Comparison of ENCODE assay signal across 22 mouse cellular contexts in genomic region chr7:139843140-139843539, GRCm38 (mm10). TPM values are rescaled to one million over a fixed set of nuclear protein-coding genes. Genes with fewer than 3 reads are reported as not detected.
DNase-seq lines count a peak whose midpoint lies in the region; ATAC-seq and TF ChIP-seq lines count a peak whose summit lies in the region.
"Had no signal": no experiment of that assay in that cellular context is flagged by ENCODE, and none has a peak within 500 bp of the region (broad histone marks: within the 10 kb centered on the region; RNA-seq: fewer than 3 reads in every experiment).

No protein-coding gene starts in this region.

- peak; percentile 48 for TF ChIP-seq CTCF in forebrain, postnatal 0 days (IDR thresholded peaks at IDR 0.05; ENCODE audit: low read depth)
- TF ChIP-seq CTCF in layer of hippocampus, adult 2 months (conservative IDR thresholded peaks at IDR 0.05): peak; percentile 40
- TF ChIP-seq CTCF in testis, adult 2 months (IDR thresholded peaks at IDR 0.05; ENCODE audit: control insufficient read depth, insufficient read depth, insufficient replicate concordance, low read depth, low read length): 0 out of 2 replicates have a peak, but pooled peaks have one; percentile 10

- no peaks in the 10 kb centered on the region for H3K4me1 ChIP-seq in forebrain, postnatal 0 days (ENCODE audit: insufficient read depth)
- no peaks in the 10 kb centered on the region for H3K4me1 ChIP-seq in forebrain, embryonic 12.5 days
- H3K4me1 ChIP-seq in testis, adult 2 months (ENCODE audit: control insufficient read depth, insufficient read depth, low read length): 0 out of 2 replicates have a peak, but pooled peaks cover 2% of the 10 kb centered on the region
- H3K4me1 ChIP-seq in embryonic facial prominence, embryonic 10.5 days: peaks cover 4% of the 10 kb centered on the region
- H3K4me1 ChIP-seq: embryonic facial prominence, embryonic 15.5 days; megakaryocyte, embryonic 14.5 days; neural tube, embryonic 13.5 days had no signal

- no peaks in the 10 kb centered on the region for H3K36me3 ChIP-seq in forebrain, postnatal 0 days (ENCODE audit: insufficient read depth)
- no peaks in the 10 kb centered on the region for H3K36me3 ChIP-seq in forebrain, embryonic 12.5 days (replicated peaks)
- H3K36me3 ChIP-seq in testis, adult 2 months (ENCODE audit: control insufficient read depth, insufficient read depth, low read length): no peaks in the 10 kb centered on the region
- no peaks in the 10 kb centered on the region for H3K36me3 ChIP-seq in embryonic facial prominence, embryonic 10.5 days (replicated peaks)
- H3K36me3 ChIP-seq: embryonic facial prominence, embryonic 15.5 days had no signal

- no peak overlapping the region for H3K9ac ChIP-seq in forebrain, postnatal 0 days
- no peak overlapping the region for H3K9ac ChIP-seq in forebrain, embryonic 12.5 days
- H3K9ac ChIP-seq: embryonic facial prominence, embryonic 15.5 days; liver, embryonic 14.5 days; neural tube, embryonic 13.5 days had no signal

- H3K27ac ChIP-seq in forebrain, postnatal 0 days (ENCODE audit: low read depth, low read length): no peak overlapping the region
- H3K27ac ChIP-seq in forebrain, embryonic 12.5 days: no peak overlapping the region
- no peak overlapping the region for H3K27ac ChIP-seq in layer of hippocampus, adult 2 months
- no peak overlapping the region for H3K27ac ChIP-seq in testis, adult 2 months (ENCODE audit: control insufficient read depth, insufficient read depth, low read depth, low read length)
- H3K27ac ChIP-seq in embryonic facial prominence, embryonic 10.5 days (replicated peaks): no peak overlapping the region
- H3K27ac ChIP-seq: embryonic facial prominence, embryonic 15.5 days; heart, adult 2 months; liver, embryonic 14.5 days; neural tube, embryonic 13.5 days had no signal

- no peak overlapping the region for H3K4me3 ChIP-seq in forebrain, postnatal 0 days (ENCODE audit: low read depth, low read length)
- no peak overlapping the region for H3K4me3 ChIP-seq in forebrain, embryonic 12.5 days (replicated peaks)
- no peak overlapping the region for H3K4me3 ChIP-seq in layer of hippocampus, adult 2 months
- no peak overlapping the region for H3K4me3 ChIP-seq in testis, adult 2 months (ENCODE audit: control insufficient read depth, low read depth, low read length)
- no peak overlapping the region for H3K4me3 ChIP-seq in embryonic facial prominence, embryonic 10.5 days
- H3K4me3 ChIP-seq: embryonic facial prominence, embryonic 15.5 days; heart, adult 2 months; megakaryocyte, embryonic 14.5 days; neural tube, embryonic 13.5 days had no signal

- ATAC-seq in forebrain, postnatal 0 days: peak; percentile 66
- ATAC-seq in forebrain, embryonic 12.5 days (ENCODE audit: low FRiP score): no peak
- ATAC-seq: inflammation-experienced regulatory T-cells, adult 6 months had no signal

- no peaks in the 10 kb centered on the region for H3K27me3 ChIP-seq in forebrain, postnatal 0 days (ENCODE audit: insufficient read depth, low read length)
- H3K27me3 ChIP-seq in forebrain, embryonic 12.5 days: no peaks in the 10 kb centered on the region
- H3K27me3 ChIP-seq in testis, adult 2 months (ENCODE audit: control insufficient read depth, insufficient read depth, low read length): no peaks in the 10 kb centered on the region
- no peaks in the 10 kb centered on the region for H3K27me3 ChIP-seq in embryonic facial prominence, embryonic 10.5 days (replicated peaks; ENCODE audit: low read depth, poor library complexity, severe bottlenecking)
- H3K27me3 ChIP-seq: CH12.LX; embryonic facial prominence, embryonic 15.5 days; neural tube, embryonic 13.5 days had no signal

- no peak overlapping the region for H3K4me2 ChIP-seq in forebrain, postnatal 0 days (ENCODE audit: low read depth)
- H3K4me2 ChIP-seq in forebrain, embryonic 12.5 days: no peak overlapping the region
- H3K4me2 ChIP-seq: embryonic facial prominence, embryonic 15.5 days; neural tube, embryonic 13.5 days had no signal

- 50% methylated on average over 5 of the region's 5 CpGs for WGBS in forebrain, postnatal 0 days
- 59% methylated on average over 5 of the region's 5 CpGs for WGBS in forebrain, embryonic 12.5 days
- 55% methylated on average over 5 of the region's 5 CpGs for WGBS in embryonic facial prominence, embryonic 10.5 days

- TF ChIP-seq POLR2A in testis, adult 2 months (IDR thresholded peaks at IDR 0.05; ENCODE audit: control insufficient read depth, low read depth, low read length): no peak

- no peaks in the 10 kb centered on the region for H3K9me3 ChIP-seq in forebrain, postnatal 0 days (ENCODE audit: low read length)
- no peaks in the 10 kb centered on the region for H3K9me3 ChIP-seq in forebrain, embryonic 12.5 days
- H3K9me3 ChIP-seq in embryonic facial prominence, embryonic 10.5 days: no peaks in the 10 kb centered on the region
- H3K9me3 ChIP-seq: embryonic facial prominence, embryonic 15.5 days had no signal

- DNase-seq in forebrain, postnatal 0 days: no peak
- DNase-seq in layer of hippocampus, adult 2 months (ENCODE audit: low spot score in 2 of 2): no peak
- DNase-seq in layer of hippocampus, postnatal 25 days (ENCODE audit: extremely low spot score in 1 of 2, low spot score in 1 of 2): no peak
- no peak for DNase-seq in testis, postnatal 10 days (ENCODE audit: low spot score)
- DNase-seq in embryonic facial prominence, embryonic 10.5 days (ENCODE audit: low spot score): no peak
- DNase-seq: gastrocnemius, postnatal 25 days; heart, postnatal 36 days; layer of hippocampus, postnatal 36 days; right cerebral cortex, postnatal 14 days; spleen, adult 18-20 months; thymus, adult 18-20 months; thymus, postnatal 4 days had no signal

RNA-seq across cellular contexts. Expression of gene Adgra1, which starts 9.2 kb away (rescaled TPM):
- 12.2 and 17.1 TPM in 2 replicates for total RNA-seq in forebrain, postnatal 0 days (2014; rRNA removed)
- polyA plus RNA-seq in forebrain, postnatal 0 days (2015; fragmentation: Nextera tagmentation; extraction: Ambion mirVana): 18.0 and 39.3 TPM in 2 replicates
- 5.8 and 7.6 TPM in 2 replicates for polyA plus RNA-seq in forebrain, embryonic 12.5 days (2016; fragmentation: Nextera tagmentation; extraction: Ambion mirVana)
- total RNA-seq in layer of hippocampus, adult 2 months (2021): 10 to 100 TPM; 45.8 to 48.8 TPM
- 10 to 100 TPM; 52.4 to 54.7 TPM for total RNA-seq in layer of hippocampus, postnatal 25 days (2021)
- 0.43 and 0.48 TPM in 2 replicates for polyA plus RNA-seq in testis, adult 2 months (2012; rRNA removed)
- polyA plus RNA-seq in embryonic facial prominence, embryonic 10.5 days (2016; fragmentation: Nextera tagmentation; extraction: Ambion mirVana): 1.00 and 2.5 TPM in 2 replicates
- total RNA-seq: CH12.LX; heart, postnatal 36 days had no signal
- polyA plus RNA-seq: inflammation-experienced regulatory T-cells, adult 6 months; liver, embryonic 14.5 days; lung, embryonic 16.5 days had no signal

RNA-seq across cellular contexts. Expression of gene Kndc1, which starts 51.4 kb away (rescaled TPM):
- total RNA-seq in forebrain, postnatal 0 days (2014; rRNA removed): 28.9 and 48.4 TPM in 2 replicates
- polyA plus RNA-seq in forebrain, postnatal 0 days (2015; fragmentation: Nextera tagmentation; extraction: Ambion mirVana): 7.1 and 10.0 TPM in 2 replicates
- 1.2 and 1.3 TPM in 2 replicates for polyA plus RNA-seq in forebrain, embryonic 12.5 days (2016; fragmentation: Nextera tagmentation; extraction: Ambion mirVana)
- total RNA-seq in layer of hippocampus, adult 2 months (2021): 10 to 100 TPM; 80.3 to 87.0 TPM
- total RNA-seq in layer of hippocampus, postnatal 25 days (2021): 10 to 100 TPM; 90.1 to 95.0 TPM
- 3.6 and 3.9 TPM in 2 replicates for polyA plus RNA-seq in testis, adult 2 months (2012; rRNA removed)
- polyA plus RNA-seq in embryonic facial prominence, embryonic 10.5 days (2016; fragmentation: Nextera tagmentation; extraction: Ambion mirVana): 0.11 and 0.40 TPM in 2 replicates
- total RNA-seq: gastrocnemius, postnatal 25 days; heart, adult 2 months; heart, postnatal 36 days had no signal
